Mouse (Mus musculus) midbrain, embryonic 10.5 days (tissue): ENCODE data around the gene Trmt13. TPM values are rescaled to one million over a fixed set of nuclear protein-coding genes. Genes with fewer than 3 reads are reported as not detected.
A peak's percentile ranks its signal among the peaks of the same experiment; 100 is the strongest.

ENCODE experiments used
- DNase-seq: peaks from one replicate; pipeline ENCODE4 v3.0.0-alpha.2; 2017; ENCODE audit warnings: low spot score
- H3K27ac ChIP-seq: fragments of 300-500 bp; sonication (generic); replicated peaks from 2 replicates; pipeline ENCODE4 v1.5.1; 2016; ENCODE audit warnings: mild to moderate bottlenecking
- H3K27me3 ChIP-seq: fragments of 300-500 bp; sonication (generic); 2 replicates; pipeline ENCODE4 v1.6.1; 2016; ENCODE audit warnings: low read depth, mild to moderate bottlenecking; ENCODE audit not compliant: poor library complexity, severe bottlenecking
- H3K36me3 ChIP-seq: fragments of 300-500 bp; sonication (generic); 2 replicates; pipeline ENCODE4 v1.6.1; 2016; ENCODE audit warnings: mild to moderate bottlenecking, moderate library complexity
- H3K4me1 ChIP-seq: fragments of 300-500 bp; sonication (generic); 2 replicates; pipeline ENCODE4 v1.6.1; 2016
- H3K4me3 ChIP-seq: fragments of 300-500 bp; sonication (generic); 2 replicates; pipeline ENCODE4 v1.5.1; 2016; ENCODE audit warnings: mild to moderate bottlenecking, moderate library complexity
- H3K9me3 ChIP-seq: fragments of 300-500 bp; sonication (generic); replicated peaks from 2 replicates; pipeline ENCODE4 v1.6.1; 2016; ENCODE audit warnings: mild to moderate bottlenecking
- WGBS: fragments of 180-500 bp; shearing (Covaris S2); methylation state at CpG from one replicate; pipeline ENCODE4 v1.1.7; 2016; 5-methylcytosine and 5-hydroxymethylcytosine counted together
- polyA plus RNA-seq: library from polyadenylated mRNA; unstranded; fragments of >200 nt; fragmentation: Nextera tagmentation; extraction: Ambion mirVana; gene quantifications from 2 replicates; pipeline ENCODE4 v1.2.1, GENCODE M21; 2016

The Trmt13 gene
- polyA plus RNA-seq, 1 experiment from 2014 or later = 25.0 TPM

DNA sequence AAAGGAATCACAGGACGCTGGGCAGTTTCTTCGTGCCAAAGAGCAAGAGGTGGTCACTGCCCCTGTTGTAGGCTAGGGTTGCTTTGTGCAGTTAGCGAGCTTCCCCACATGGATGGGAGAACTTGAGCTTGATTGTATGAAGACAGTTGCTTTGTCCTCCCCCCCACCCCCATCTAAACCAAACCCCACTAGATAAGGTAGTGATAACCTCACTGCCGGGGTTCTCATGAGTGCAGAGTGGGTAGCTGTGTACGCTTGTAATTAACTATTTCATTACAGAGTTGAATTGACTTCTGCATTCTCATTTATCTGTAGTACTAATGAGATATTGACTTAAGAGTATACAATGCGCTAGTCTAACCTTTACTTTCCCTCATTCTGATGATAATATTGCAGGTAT lies 4.5 kb upstream of the Trmt13 start:
- Histone ChIP-seq H3K4me3 (no peak overlapping the region), H3K27ac (no peak overlapping the region), H3K36me3 (peaks cover 84% of the 10 kb centered on the region), H3K27me3 (no peaks in the 10 kb centered on the region), H3K9me3 (no peaks in the 10 kb centered on the region), H3K4me1 (no peaks in the 10 kb centered on the region)
- no peak for DNase-seq
- 92% methylated on average over 6 of the region's 6 CpGs for WGBS

GRCm38 (mm10) chr3:116615318-116616068 lies 1.1 kb upstream of the Trmt13 start:
- Histone ChIP-seq H3K27ac (no peak overlapping the region), H3K36me3 (peaks cover 76% of the 10 kb centered on the region), H3K4me1 (no peaks in the 10 kb centered on the region), H3K4me3 (no peak overlapping the region), H3K27me3 (no peaks in the 10 kb centered on the region), H3K9me3 (no peaks in the 10 kb centered on the region)
- 89% methylated on average over 8 of the region's 8 CpGs for WGBS
- DNase-seq = no peak

DNA sequence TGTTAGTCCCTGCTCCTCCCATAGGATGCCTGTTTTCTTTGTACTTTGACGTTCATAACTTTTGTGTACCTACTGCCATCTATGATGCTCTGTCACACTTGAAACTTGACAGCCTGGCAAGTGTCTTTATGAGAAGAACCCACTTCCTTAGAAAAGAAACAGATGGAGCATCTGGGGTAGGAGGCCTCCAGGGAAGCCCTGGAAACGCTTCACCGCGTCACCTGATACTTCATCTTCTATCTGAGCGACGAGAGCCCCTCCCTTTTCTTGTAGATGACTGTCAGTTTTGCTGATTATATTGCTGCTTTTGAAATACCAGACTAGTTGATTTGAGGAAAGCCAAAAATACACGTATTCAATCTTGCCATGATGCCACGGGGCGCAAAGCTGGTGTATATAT lies 9.8 kb downstream of the Trmt13 start:
- H3K9me3 ChIP-seq = no peaks in the 10 kb centered on the region
- H3K36me3 ChIP-seq = peaks cover 57% of the 10 kb centered on the region
- no peaks in the 10 kb centered on the region for H3K27me3 ChIP-seq
- no peak overlapping the region for H3K4me3 ChIP-seq
- H3K27ac ChIP-seq = no peak overlapping the region
- WGBS = 89% methylated on average over 9 of the region's 9 CpGs
- no peaks in the 10 kb centered on the region for H3K4me1 ChIP-seq
- no peak for DNase-seq

GRCm38 (mm10) chr3:116601781-116602180 lies 12.6 kb downstream of the Trmt13 start:
- no peaks in the 10 kb centered on the region for H3K27me3 ChIP-seq
- DNase-seq = no peak
- no peak overlapping the region for H3K27ac ChIP-seq
- H3K4me3 ChIP-seq = no peak overlapping the region
- 95% methylated on average over 5 of the region's 5 CpGs for WGBS
- H3K36me3 ChIP-seq = peaks cover 39% of the 10 kb centered on the region
- no peaks in the 10 kb centered on the region for H3K9me3 ChIP-seq
- H3K4me1 ChIP-seq = no peaks in the 10 kb centered on the region

GRCm38 (mm10) chr3:116601005-116601404 lies 13.4 kb downstream of the Trmt13 start:
- H3K36me3 ChIP-seq = peaks cover 33% of the 10 kb centered on the region
- no peak for DNase-seq
- no peak overlapping the region for H3K27ac ChIP-seq
- H3K4me1 ChIP-seq = peaks cover 1% of the 10 kb centered on the region
- no peaks in the 10 kb centered on the region for H3K27me3 ChIP-seq
- H3K9me3 ChIP-seq = no peaks in the 10 kb centered on the region
- H3K4me3 ChIP-seq = no peak overlapping the region
- 92% methylated on average over 5 of the region's 5 CpGs for WGBS

DNA sequence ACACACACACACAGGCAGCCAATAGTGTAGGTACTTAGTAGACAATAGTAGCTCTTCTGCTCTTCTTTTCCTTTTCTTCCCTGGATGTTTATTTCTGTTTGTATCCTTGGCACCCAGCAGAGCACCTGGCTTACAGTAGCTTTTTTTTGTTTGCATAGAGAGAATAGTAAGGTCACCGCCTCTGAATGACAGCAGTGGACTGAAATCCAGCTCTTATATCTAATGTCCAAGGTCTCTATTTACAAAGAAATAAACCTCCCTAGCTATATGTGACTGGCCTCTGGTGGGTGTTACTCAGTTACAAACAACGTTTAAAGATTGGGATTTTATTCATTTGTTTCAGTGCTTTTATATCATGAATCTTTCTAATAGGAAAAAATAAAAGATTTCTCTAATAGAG lies 14.7 kb downstream of the Trmt13 start:
- no peaks in the 10 kb centered on the region for H3K27me3 ChIP-seq
- 86% methylated on average over 2 of the region's 2 CpGs for WGBS
- H3K4me1 ChIP-seq = peaks cover 7% of the 10 kb centered on the region
- no peak overlapping the region for H3K4me3 ChIP-seq
- H3K27ac ChIP-seq = no peak overlapping the region
- H3K9me3 ChIP-seq = no peaks in the 10 kb centered on the region
- H3K36me3 ChIP-seq = peaks cover 23% of the 10 kb centered on the region
- no peak for DNase-seq

- peak overlapping the region; percentile 93 for H3K27ac ChIP-seq
- 13% methylated on average over 10 of the region's 10 CpGs for WGBS
- no peak for DNase-seq
These were observed 18.8 kb downstream of the Trmt13 start for GRCm38 (mm10) chr3:116595603-116595991.

DNA sequence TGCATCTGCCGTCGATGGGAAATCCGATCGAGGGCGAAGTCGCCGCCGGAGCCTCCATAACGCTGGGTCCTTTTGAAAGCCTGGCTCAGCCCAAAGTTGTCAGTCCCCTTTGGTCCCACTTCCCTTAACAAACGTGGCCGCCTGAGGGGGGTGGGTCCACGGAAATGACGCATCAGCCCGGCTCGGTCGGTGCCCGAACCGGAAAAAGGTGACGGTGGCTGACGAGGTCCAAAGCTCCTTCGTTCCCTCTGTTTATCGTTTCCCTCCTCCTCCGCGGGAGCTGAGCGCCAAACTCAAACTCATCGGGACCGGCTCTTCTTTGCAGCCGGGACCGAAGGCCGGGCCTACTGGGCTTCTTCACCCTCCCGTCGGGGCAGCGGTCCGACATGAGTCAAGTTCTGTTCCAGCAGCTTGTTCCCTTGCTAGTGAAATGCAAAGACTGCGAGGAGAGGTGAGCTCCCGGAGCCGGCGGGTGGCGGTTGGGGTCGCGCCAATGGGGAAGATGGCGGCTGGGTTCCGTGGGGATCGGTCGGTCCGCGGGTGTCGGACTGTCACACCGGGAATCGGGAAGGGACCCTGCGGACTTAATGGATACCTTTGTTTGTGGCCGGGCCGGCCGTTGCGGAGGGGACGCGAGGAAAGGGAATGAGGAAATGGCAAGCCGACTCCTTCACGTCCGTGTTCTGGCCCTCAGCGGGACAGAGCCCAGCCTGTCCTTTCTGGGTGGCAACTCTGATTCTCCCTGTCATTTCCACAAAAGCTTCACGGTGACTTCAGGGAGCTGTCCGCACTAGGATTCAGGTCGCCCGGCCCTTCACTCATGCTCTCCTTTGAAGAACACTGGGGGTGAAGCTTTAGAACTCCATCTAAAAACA lies 19.4 kb downstream of the Trmt13 start, which contains the start of gene Sass6:
Gene Sass6 (plus strand): TSS at position 255 of the 875 bp plus-strand sequence.
- H3K9me3 ChIP-seq = no peaks in the 10 kb centered on the region
- peak within 1 kb of the TSS; percentile 93 for H3K27ac ChIP-seq
- under 1% methylated on average over 65 of the region's 65 CpGs for WGBS
- no peaks in the 10 kb centered on the region for H3K27me3 ChIP-seq
- DNase-seq = peak; percentile 97
- H3K4me1 ChIP-seq = peaks cover 16% of the 10 kb centered on the region
- H3K36me3 ChIP-seq = peaks cover 33% of the 10 kb centered on the region
- peak within 1 kb of the TSS; percentile 91 for H3K4me3 ChIP-seq

More at GRCm38 (mm10) chr3:116595603-116595991, 18.8 kb downstream of the Trmt13 start:
- Histone ChIP-seq H3K4me3 (peak overlapping the region; percentile 91), H3K36me3 (peaks cover 27% of the 10 kb centered on the region), H3K4me1 (peaks cover 16% of the 10 kb centered on the region), H3K9me3 (no peaks in the 10 kb centered on the region), H3K27me3 (no peaks in the 10 kb centered on the region)

GRCm38 (mm10) chr3:116594076-116594727 lies 20.2 kb downstream of the Trmt13 start:
- peak overlapping the region; percentile 93 for H3K27ac ChIP-seq
- H3K36me3 ChIP-seq = peaks cover 40% of the 10 kb centered on the region
- peaks cover 16% of the 10 kb centered on the region for H3K4me1 ChIP-seq
- peak overlapping the region; percentile 91 for H3K4me3 ChIP-seq
- DNase-seq = no peak
- H3K27me3 ChIP-seq = no peaks in the 10 kb centered on the region
- H3K9me3 ChIP-seq = no peaks in the 10 kb centered on the region
- 3% methylated on average over 22 of the region's 22 CpGs for WGBS

DNA sequence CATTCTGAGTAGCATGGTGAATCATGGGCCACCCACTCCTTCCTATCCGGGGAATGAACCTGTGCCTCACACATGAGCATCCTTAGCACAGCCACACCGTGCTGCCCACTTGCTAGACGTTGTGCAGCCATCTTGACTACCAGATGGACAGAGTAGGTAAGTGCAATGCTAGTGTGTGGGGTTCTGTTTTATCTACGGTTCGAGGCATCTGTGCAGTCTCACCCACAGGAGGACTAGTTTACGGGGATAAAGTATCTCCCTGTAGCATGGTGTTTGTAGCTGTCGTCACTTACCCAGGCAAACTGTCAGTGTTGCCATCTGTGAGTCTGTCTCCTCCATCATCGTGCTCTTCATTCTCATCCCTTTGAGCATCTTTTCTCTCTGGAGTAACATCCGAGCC lies 32.2 kb downstream of the Trmt13 start:
- Histone ChIP-seq H3K9me3 (no peaks in the 10 kb centered on the region), H3K27me3 (no peaks in the 10 kb centered on the region), H3K4me1 (no peaks in the 10 kb centered on the region), H3K27ac (no peak overlapping the region), H3K36me3 (peaks cover 78% of the 10 kb centered on the region), H3K4me3 (no peak overlapping the region)
- DNase-seq = no peak
- 97% methylated on average over 9 of the region's 9 CpGs for WGBS

DNA sequence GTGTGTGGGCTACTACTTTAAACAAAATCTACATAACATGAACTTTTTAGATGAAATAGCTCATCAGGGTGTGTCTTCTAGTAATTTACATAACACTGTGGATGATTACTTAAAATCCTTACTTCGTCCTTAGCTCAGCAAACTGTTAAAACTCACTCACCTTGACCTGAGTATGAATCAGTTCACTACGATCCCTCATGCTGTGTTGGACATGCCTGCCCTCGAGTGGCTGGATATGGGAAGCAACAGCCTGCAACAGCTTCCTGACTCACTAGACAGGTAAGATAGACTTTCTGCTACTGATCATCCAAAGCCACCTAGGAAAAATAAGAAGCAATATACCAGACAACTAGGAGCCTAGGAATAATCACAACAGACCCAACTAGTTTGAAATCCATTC lies 37.1 kb downstream of the Trmt13 start:
- WGBS = 74% methylated on average over 3 of the region's 3 CpGs
- H3K9me3 ChIP-seq = no peaks in the 10 kb centered on the region
- H3K4me3 ChIP-seq = no peak overlapping the region
- no peaks in the 10 kb centered on the region for H3K27me3 ChIP-seq
- H3K4me1 ChIP-seq = no peaks in the 10 kb centered on the region
- DNase-seq = no peak
- no peak overlapping the region for H3K27ac ChIP-seq
- H3K36me3 ChIP-seq = peaks cover 29% of the 10 kb centered on the region

GRCm38 (mm10) chr3:116570628-116571027 lies 43.8 kb downstream of the Trmt13 start:
- Histone ChIP-seq H3K27ac (no peak overlapping the region), H3K27me3 (no peaks in the 10 kb centered on the region), H3K36me3 (no peaks in the 10 kb centered on the region), H3K4me3 (no peak overlapping the region), H3K4me1 (no peaks in the 10 kb centered on the region), H3K9me3 (peaks cover 7% of the 10 kb centered on the region; the same call in 1 of the 2 replicates)
- no peak for DNase-seq
- WGBS = 78% methylated on average over 2 of the region's 2 CpGs
